Mouse (Mus musculus) spleen, adult 2 months (tissue): ENCODE data around the gene Meox1. TPM values are rescaled to one million over a fixed set of nuclear protein-coding genes. Genes with fewer than 3 reads are reported as not detected.

Source experiments
- DNase-seq, 2 experiments: peaks; one replicate each; pipeline versions ENCODE4 v3.0.0 to v3.0.0-alpha.2; 2012 to 2021; ENCODE audit warnings: low spot score in 2 of 2, low read depth in 1 of 2
- H3K27ac ChIP-seq: fragments of 200-500 bp; 2 replicates; pipeline ENCODE4 v1.5.1; 2012; ENCODE audit warnings: low read length, inconsistent platforms; ENCODE audit not compliant: insufficient read depth
- H3K27me3 ChIP-seq: fragments of 200-500 bp; 2 replicates; pipeline ENCODE4 v1.6.1; 2012; ENCODE audit warnings: mild to moderate bottlenecking, moderate library complexity, low read length, inconsistent platforms; ENCODE audit not compliant: control insufficient read depth, insufficient read depth
- H3K36me3 ChIP-seq: fragments of 200-500 bp; 2 replicates; pipeline ENCODE4 v1.6.1; 2012; ENCODE audit warnings: mild to moderate bottlenecking, low read length, inconsistent platforms; ENCODE audit not compliant: control insufficient read depth, insufficient read depth
- H3K4me1 ChIP-seq: fragments of 200-500 bp; 2 replicates; pipeline ENCODE4 v1.6.1; 2011; ENCODE audit warnings: inconsistent platforms; ENCODE audit not compliant: control insufficient read depth, insufficient read depth, insufficient read length
- H3K4me3 ChIP-seq: fragments of 200-500 bp; 2 replicates; pipeline ENCODE4 v1.5.1; 2011; ENCODE audit warnings: mild to moderate bottlenecking, inconsistent platforms; ENCODE audit not compliant: insufficient read depth, insufficient read length; ENCODE audit errors: extremely low read depth
- CTCF ChIP-seq: fragments of 200-500 bp; IDR thresholded peaks from 2 replicates; pipeline ENCODE4 v1.5.1; 2011; ENCODE audit warnings: mild to moderate bottlenecking, inconsistent platforms; ENCODE audit not compliant: insufficient read depth, insufficient read length, insufficient replicate concordance; ENCODE audit errors: extremely low read depth
- POLR2A ChIP-seq: fragments of 200-500 bp; IDR thresholded peaks from 2 replicates; pipeline ENCODE4 v1.6.1; 2011; ENCODE audit warnings: low read depth, low read length, inconsistent platforms
- WGBS: fragments of 180-500 bp; shearing (Covaris S2); methylation state at CpG from one replicate; pipeline ENCODE4 v1.1.7; 2018; 5-methylcytosine and 5-hydroxymethylcytosine counted together
- polyA plus RNA-seq: library from polyadenylated mRNA; depleted of rRNA; stranded (reverse); fragments of >200 nt; gene quantifications from 2 replicates; pipeline ENCODE4 v1.2.3, GENCODE M21; 2012; rRNA removed

The Meox1 gene
- polyA plus RNA-seq, result 0.22 and 0.40 TPM in 2 replicates

GRCm38 (mm10) chr11:101894204-101894603, at the start of gene Meox1:
TSS of gene Meox1 (minus strand) at chr11:101894374.
- peaks cover 6% of the 10 kb centered on the region for H3K27me3 ChIP-seq
- DNase-seq, result no peak

GRCm38 (mm10) chr11:101943055-101943454, 48.9 kb upstream of the Meox1 start:
- DNase-seq, result no peak
- no peaks in the 10 kb centered on the region for H3K36me3 ChIP-seq
- H3K27me3 ChIP-seq, result no peaks in the 10 kb centered on the region
- no peak overlapping the region for H3K4me3 ChIP-seq
- H3K27ac ChIP-seq, result no peak overlapping the region
- H3K4me1 ChIP-seq, result no peaks in the 10 kb centered on the region
- 15% methylated on average over 3 of the region's 3 CpGs for WGBS
- TF ChIP-seq POLR2A (no peak), CTCF (no peak)

More at GRCm38 (mm10) chr11:101894204-101894603, at the start of gene Meox1:
- WGBS, result 34% methylated on average over 11 of the region's 11 CpGs
- TF ChIP-seq CTCF (no peak), POLR2A (no peak)
- Histone ChIP-seq H3K36me3 (no peaks in the 10 kb centered on the region), H3K4me1 (no peaks in the 10 kb centered on the region), H3K27ac (no peak within 1 kb of the TSS), H3K4me3 (no peak within 1 kb of the TSS)

GRCm38 (mm10) chr11:101937108-101937507, 42.9 kb upstream of the Meox1 start:
- Histone ChIP-seq H3K4me1 (no peaks in the 10 kb centered on the region; the same call in 1 of the 2 replicates), H3K27ac (no peak overlapping the region), H3K36me3 (no peaks in the 10 kb centered on the region), H3K27me3 (peaks cover 6% of the 10 kb centered on the region; the same call in 1 of the 2 replicates), H3K4me3 (no peak overlapping the region)
- no peak for DNase-seq
- WGBS, result 5% methylated on average over 32 of the region's 32 CpGs
- TF ChIP-seq CTCF, result no peak
- TF ChIP-seq POLR2A, result no peak

- no peak for DNase-seq
- no peaks in the 10 kb centered on the region; the same call in 1 of the 2 replicates for H3K4me1 ChIP-seq
- no peaks in the 10 kb centered on the region for H3K36me3 ChIP-seq
- no peak overlapping the region for H3K27ac ChIP-seq
- no peak for TF ChIP-seq POLR2A
- no peak for TF ChIP-seq CTCF
- no peak overlapping the region for H3K4me3 ChIP-seq
- peaks cover 6% of the 10 kb centered on the region; the same call in 1 of the 2 replicates for H3K27me3 ChIP-seq
- WGBS, result 71% methylated on average over 7 of the region's 7 CpGs
Measured at GRCm38 (mm10) chr11:101936421-101936820, 42.2 kb upstream of the Meox1 start.

- WGBS, result 84% methylated on average over 3 of the region's 3 CpGs
- no peaks in the 10 kb centered on the region; the same call in 1 of the 2 replicates for H3K4me1 ChIP-seq
- TF ChIP-seq CTCF (no peak), POLR2A (no peak)
- peaks cover 6% of the 10 kb centered on the region; the same call in 1 of the 2 replicates for H3K27me3 ChIP-seq
- no peak overlapping the region for H3K4me3 ChIP-seq
- no peak for DNase-seq
- no peaks in the 10 kb centered on the region for H3K36me3 ChIP-seq
- no peak overlapping the region for H3K27ac ChIP-seq
Measured at GRCm38 (mm10) chr11:101935743-101936142, 41.6 kb upstream of the Meox1 start.

GRCm38 (mm10) chr11:101931978-101932377, 37.8 kb upstream of the Meox1 start:
- no peaks in the 10 kb centered on the region; the same call in 1 of the 2 replicates for H3K4me1 ChIP-seq
- H3K27me3 ChIP-seq, result no peaks in the 10 kb centered on the region
- DNase-seq, result no peak
- H3K27ac ChIP-seq, result no peak overlapping the region
- H3K36me3 ChIP-seq, result no peaks in the 10 kb centered on the region
- no peak overlapping the region for H3K4me3 ChIP-seq
- no peak for TF ChIP-seq POLR2A
- TF ChIP-seq CTCF, result no peak
- WGBS, result 83% methylated on average over 4 of the region's 4 CpGs

- WGBS, result 69% methylated on average over 25 of the region's 25 CpGs
- H3K4me3 ChIP-seq, result no peak overlapping the region
Measured at GRCm38 (mm10) chr11:101928030-101928762, 34.0 kb upstream of the Meox1 start.

More at GRCm38 (mm10) chr11:101928030-101928762, 34.0 kb upstream of the Meox1 start:
- no peaks in the 10 kb centered on the region for H3K36me3 ChIP-seq
- peaks cover 4% of the 10 kb centered on the region; the same call in 1 of the 2 replicates for H3K4me1 ChIP-seq
- no peaks in the 10 kb centered on the region for H3K27me3 ChIP-seq
- no peak for TF ChIP-seq POLR2A
- peak; percentile 20; the same call in 1 of the 2 replicates for TF ChIP-seq CTCF
- no peak overlapping the region for H3K27ac ChIP-seq
- DNase-seq, result peak in 1 of 2 experiments; percentile 43
